Mouse (Mus musculus): Measurements from ENCODE around the gene Itgb2l.

GRCm38 (mm10) chr16:96396013-96396650 is 47.3 kb downstream of the Itgb2l start:
- TF ChIP-seq CTCF (IDR thresholded peaks at IDR 0.05; ENCODE audit: low read depth): no peak
- no peak for TF ChIP-seq EP300 (optimal IDR thresholded peaks at IDR 0.05)

All from stomach, postnatal 0 days (tissue).